Mouse (Mus musculus) ovary, postnatal 14 days (tissue): Measurements from ENCODE around the gene Hdac4.

Experiments used
- DNase-seq: peaks from one replicate; pipeline ENCODE4 v3.0.0; 2022; ENCODE audit warnings: low spot score

The Hdac4 gene

GRCm38 (mm10) chr1:91962256-91962655 lies 233.2 kb downstream of the Hdac4 start:
- DNase-seq = peak; percentile 54

- DNase-seq = no peak
Observed at GRCm38 (mm10) chr1:91961231-91961630, 234.3 kb downstream of the Hdac4 start.

GRCm38 (mm10) chr1:91959891-91960290 lies 235.6 kb downstream of the Hdac4 start:
- DNase-seq = no peak

- DNase-seq = no peak
Observed at GRCm38 (mm10) chr1:91959044-91959443, 236.5 kb downstream of the Hdac4 start.

- DNase-seq = no peak
Observed at GRCm38 (mm10) chr1:91956229-91956628, 239.3 kb downstream of the Hdac4 start.

GRCm38 (mm10) chr1:91954954-91955353 lies 240.5 kb downstream of the Hdac4 start:
- no peak for DNase-seq

GRCm38 (mm10) chr1:91952912-91953311 lies 242.6 kb downstream of the Hdac4 start:
- no peak for DNase-seq

- DNase-seq = no peak
Observed at GRCm38 (mm10) chr1:91947441-91947840, 248.1 kb downstream of the Hdac4 start.

GRCm38 (mm10) chr1:91942583-91942982 lies 252.9 kb downstream of the Hdac4 start:
- no peak for DNase-seq

GRCm38 (mm10) chr1:91942031-91942430 lies 253.5 kb downstream of the Hdac4 start:
- DNase-seq = no peak

- no peak for DNase-seq
Observed at GRCm38 (mm10) chr1:91941094-91941493, 254.4 kb downstream of the Hdac4 start.

- no peak for DNase-seq
Observed at GRCm38 (mm10) chr1:91935171-91935570, 260.3 kb downstream of the Hdac4 start.

GRCm38 (mm10) chr1:91933681-91934080 lies 261.8 kb downstream of the Hdac4 start:
- DNase-seq = no peak

- no peak for DNase-seq
Observed at GRCm38 (mm10) chr1:91932221-91932620, 263.3 kb downstream of the Hdac4 start.

- DNase-seq = no peak
Observed at GRCm38 (mm10) chr1:91931786-91932185, 263.7 kb downstream of the Hdac4 start.

GRCm38 (mm10) chr1:91931196-91931595 lies 264.3 kb downstream of the Hdac4 start:
- DNase-seq = no peak

- no peak for DNase-seq
Observed at GRCm38 (mm10) chr1:91929051-91929450, 266.4 kb downstream of the Hdac4 start.

GRCm38 (mm10) chr1:91927536-91928315 lies 267.8 kb downstream of the Hdac4 start:
- no peak for DNase-seq

GRCm38 (mm10) chr1:91923567-91923966 lies 271.9 kb downstream of the Hdac4 start:
- no peak for DNase-seq

GRCm38 (mm10) chr1:91922235-91923152 lies 273.0 kb downstream of the Hdac4 start:
- no peak for DNase-seq

GRCm38 (mm10) chr1:91921702-91922101 lies 273.8 kb downstream of the Hdac4 start:
- no peak for DNase-seq

- DNase-seq = no peak
Observed at GRCm38 (mm10) chr1:91921279-91921678, 274.2 kb downstream of the Hdac4 start.

GRCm38 (mm10) chr1:91920038-91920589 lies 275.4 kb downstream of the Hdac4 start:
- no peak for DNase-seq
